Mouse (Mus musculus): Measurements from ENCODE around the gene Olfr551. TPM values are rescaled to one million over a fixed set of nuclear protein-coding genes. Genes with fewer than 3 reads are reported as not detected.

Olfr551 gene
- polyA plus RNA-seq, 1 experiment from 2014 or later, result not detected

DNA sequence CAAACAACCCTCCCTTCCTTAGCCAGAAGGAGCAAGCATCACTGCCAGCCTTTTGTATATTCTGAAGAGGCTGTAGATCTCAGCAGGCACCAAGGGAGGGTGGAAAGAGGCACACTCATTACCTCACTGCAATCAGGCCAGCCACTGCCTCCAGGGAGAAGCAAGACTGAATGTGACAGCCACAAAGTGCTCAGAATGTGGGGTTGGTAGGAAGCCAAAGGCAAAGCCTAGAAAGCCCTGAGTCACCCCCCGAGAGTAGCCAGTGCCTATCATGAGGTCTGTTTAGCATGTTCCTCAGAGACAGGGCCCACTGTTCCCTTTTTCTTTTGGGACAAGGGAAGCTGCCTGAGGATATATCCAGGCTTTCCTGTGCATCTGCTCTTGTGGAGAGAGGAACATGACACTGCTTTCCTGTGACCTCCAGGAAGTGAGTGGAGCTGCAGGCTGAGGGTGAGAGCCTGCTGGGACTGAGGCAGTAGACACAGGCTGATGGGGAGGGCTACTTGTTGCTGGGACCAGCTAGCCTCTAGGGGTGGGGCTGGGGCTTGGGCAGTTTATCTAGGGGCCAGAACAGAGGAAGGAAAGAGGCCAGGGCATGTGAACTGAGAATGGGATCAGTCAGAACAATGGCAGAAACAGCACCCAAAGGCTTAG, 5.8 kb upstream of the Olfr551 start, which contains the start of gene Olfr552:
Gene Olfr552 (plus strand): TSS at position 393 of the 654 bp plus-strand sequence.
- Histone ChIP-seq H3K27ac (replicated peaks) (no peak within 1 kb of the TSS), H3K9ac (ENCODE audit: low read length) (no peak within 1 kb of the TSS), H3K4me1 (replicated peaks; ENCODE audit: control insufficient read depth, insufficient read depth) (no peaks in the 10 kb centered on the region), H3K4me2 (replicated peaks; ENCODE audit: low read depth) (no peak within 1 kb of the TSS), H3K4me3 (ENCODE audit: low read depth, low read length) (no peak within 1 kb of the TSS), H3K27me3 (ENCODE audit: control insufficient read depth, insufficient read depth, low read length) (no peaks in the 10 kb centered on the region), H3K9me3 (ENCODE audit: control insufficient read depth, low read length) (no peaks in the 10 kb centered on the region), H3K36me3 (ENCODE audit: control insufficient read depth, insufficient read depth, low read length) (no peaks in the 10 kb centered on the region)
- no peak for TF ChIP-seq CTCF (IDR thresholded peaks at IDR 0.05; ENCODE audit: low read depth)
- no peak for TF ChIP-seq EP300 (optimal IDR thresholded peaks at IDR 0.05)
- WGBS, result 71% methylated on average over 1 of the region's 1 CpGs
- DNase-seq (ENCODE audit: low spot score), result no peak
- no peak for ATAC-seq (ENCODE audit: low FRiP score, low TSS enrichment)

DNA sequence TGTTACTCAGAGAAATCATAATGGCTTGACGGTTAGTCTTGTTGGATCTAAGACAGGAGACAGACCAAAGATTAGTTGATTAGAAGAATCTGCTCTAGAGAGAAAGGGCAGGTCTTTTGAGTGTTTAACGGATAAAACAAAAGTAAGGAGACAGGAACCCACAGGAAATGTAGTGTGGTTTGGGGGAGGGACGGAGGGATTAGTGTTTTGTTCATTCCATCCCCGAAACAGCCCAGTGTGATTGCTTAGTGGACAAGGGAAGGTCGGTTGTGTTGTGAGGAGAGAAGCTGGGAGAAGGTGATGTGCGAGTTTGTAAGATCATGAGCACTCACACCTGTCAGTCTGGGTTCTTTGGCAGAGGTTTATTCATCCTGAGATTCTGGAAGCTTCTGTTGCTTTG, 15.7 kb downstream of the Olfr551 start:
- no peaks in the 10 kb centered on the region for H3K27me3 ChIP-seq (ENCODE audit: control insufficient read depth, insufficient read depth, low read length)
- H3K4me3 ChIP-seq (ENCODE audit: low read depth, low read length), result no peak overlapping the region
- 57% methylated on average over 6 of the region's 6 CpGs for WGBS
- no peak for DNase-seq (ENCODE audit: low spot score)
- no peak overlapping the region for H3K4me2 ChIP-seq (replicated peaks; ENCODE audit: low read depth)
- no peaks in the 10 kb centered on the region for H3K9me3 ChIP-seq (ENCODE audit: control insufficient read depth, low read length)
- H3K36me3 ChIP-seq (ENCODE audit: control insufficient read depth, insufficient read depth, low read length), result no peaks in the 10 kb centered on the region
- no peak for TF ChIP-seq EP300 (optimal IDR thresholded peaks at IDR 0.05)
- TF ChIP-seq CTCF (IDR thresholded peaks at IDR 0.05; ENCODE audit: low read depth), result no peak
- no peak overlapping the region for H3K9ac ChIP-seq (ENCODE audit: low read length)
- ATAC-seq (ENCODE audit: low FRiP score, low TSS enrichment), result no peak
- no peak overlapping the region for H3K27ac ChIP-seq (replicated peaks)
- no peaks in the 10 kb centered on the region for H3K4me1 ChIP-seq (replicated peaks; ENCODE audit: control insufficient read depth, insufficient read depth)

DNA sequence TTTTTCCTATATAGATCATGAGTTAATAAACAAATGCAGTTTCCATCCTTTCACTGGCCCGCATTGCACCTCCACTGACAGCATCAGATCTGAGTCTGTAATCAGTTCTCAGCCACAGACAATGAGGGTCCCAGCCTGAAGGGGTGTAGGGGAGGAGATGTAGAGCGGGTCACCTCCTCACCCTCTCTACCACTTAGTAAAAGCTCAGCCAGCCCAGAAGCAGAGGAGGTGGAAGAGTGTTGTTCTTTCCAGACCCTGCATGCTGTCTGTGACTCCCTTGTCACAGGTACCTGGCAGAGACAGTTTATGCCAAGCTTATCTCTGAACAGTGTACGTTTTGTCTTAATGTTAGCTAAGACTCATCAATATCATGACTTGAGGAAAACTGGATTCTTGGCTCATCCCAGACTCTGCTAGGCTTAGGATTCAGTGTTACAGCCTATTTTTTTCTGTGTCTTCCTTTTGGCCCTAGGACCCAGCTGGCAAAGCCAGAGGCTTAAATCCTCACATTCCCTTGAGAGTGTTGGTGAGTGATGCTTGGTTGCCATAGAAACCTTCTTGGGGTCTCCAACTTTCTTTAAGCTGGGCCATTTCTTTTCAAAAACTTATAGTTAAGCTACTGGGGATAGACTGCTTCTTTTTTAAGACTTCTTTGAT, 18.4 kb downstream of the Olfr551 start:
- no peak overlapping the region for H3K4me2 ChIP-seq (replicated peaks; ENCODE audit: low read depth)
- H3K9ac ChIP-seq (ENCODE audit: low read length), result no peak overlapping the region
- TF ChIP-seq CTCF (IDR thresholded peaks at IDR 0.05; ENCODE audit: low read depth), result no peak
- TF ChIP-seq EP300 (optimal IDR thresholded peaks at IDR 0.05), result no peak
- H3K36me3 ChIP-seq (ENCODE audit: control insufficient read depth, insufficient read depth, low read length), result no peaks in the 10 kb centered on the region
- ATAC-seq (ENCODE audit: low FRiP score, low TSS enrichment) (no peak), DNase-seq (ENCODE audit: low spot score) (no peak)
- no peaks in the 10 kb centered on the region for H3K9me3 ChIP-seq (ENCODE audit: control insufficient read depth, low read length)
- no peak overlapping the region for H3K4me3 ChIP-seq (ENCODE audit: low read depth, low read length)
- H3K4me1 ChIP-seq (replicated peaks; ENCODE audit: control insufficient read depth, insufficient read depth), result no peaks in the 10 kb centered on the region
- H3K27ac ChIP-seq (replicated peaks), result no peak overlapping the region
- H3K27me3 ChIP-seq (ENCODE audit: control insufficient read depth, insufficient read depth, low read length), result no peaks in the 10 kb centered on the region
- 72% methylated on average over 3 of the region's 3 CpGs for WGBS

DNA sequence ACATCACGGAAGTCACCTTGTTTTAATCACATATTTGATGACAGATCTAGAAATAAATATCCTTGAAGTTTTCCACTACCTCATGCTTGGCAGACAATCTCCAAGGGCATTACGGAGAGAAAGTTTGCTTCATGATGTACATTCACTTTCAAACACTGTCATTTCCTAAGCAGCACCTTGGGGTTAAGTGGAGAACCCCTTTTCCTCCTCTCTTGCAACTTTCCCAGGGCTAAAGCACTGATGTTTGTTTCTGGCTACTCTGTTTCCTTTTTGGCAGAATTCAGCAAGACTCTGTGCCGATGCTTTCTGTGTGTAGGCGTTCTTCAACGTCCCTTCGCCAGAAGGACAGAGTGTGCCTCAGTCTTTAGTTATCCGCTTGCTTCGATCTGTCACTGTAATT, 20.5 kb downstream of the Olfr551 start, which contains the start of gene Olfr550:
Gene Olfr550 (plus strand): TSS at position 301 of the 400 bp plus-strand sequence.
- Histone ChIP-seq H3K9me3 (ENCODE audit: control insufficient read depth, low read length) (no peaks in the 10 kb centered on the region), H3K36me3 (ENCODE audit: control insufficient read depth, insufficient read depth, low read length) (no peaks in the 10 kb centered on the region), H3K4me3 (ENCODE audit: low read depth, low read length) (no peak within 1 kb of the TSS), H3K27me3 (ENCODE audit: control insufficient read depth, insufficient read depth, low read length) (no peaks in the 10 kb centered on the region), H3K4me2 (replicated peaks; ENCODE audit: low read depth) (no peak within 1 kb of the TSS), H3K9ac (ENCODE audit: low read length) (no peak within 1 kb of the TSS), H3K27ac (replicated peaks) (no peak within 1 kb of the TSS), H3K4me1 (replicated peaks; ENCODE audit: control insufficient read depth, insufficient read depth) (no peaks in the 10 kb centered on the region)
- no peak for TF ChIP-seq CTCF (IDR thresholded peaks at IDR 0.05; ENCODE audit: low read depth)
- no peak for TF ChIP-seq EP300 (optimal IDR thresholded peaks at IDR 0.05)
- no peak for DNase-seq (ENCODE audit: low spot score)
- ATAC-seq (ENCODE audit: low FRiP score, low TSS enrichment), result no peak
- 86% methylated on average over 8 of the region's 8 CpGs for WGBS

DNA sequence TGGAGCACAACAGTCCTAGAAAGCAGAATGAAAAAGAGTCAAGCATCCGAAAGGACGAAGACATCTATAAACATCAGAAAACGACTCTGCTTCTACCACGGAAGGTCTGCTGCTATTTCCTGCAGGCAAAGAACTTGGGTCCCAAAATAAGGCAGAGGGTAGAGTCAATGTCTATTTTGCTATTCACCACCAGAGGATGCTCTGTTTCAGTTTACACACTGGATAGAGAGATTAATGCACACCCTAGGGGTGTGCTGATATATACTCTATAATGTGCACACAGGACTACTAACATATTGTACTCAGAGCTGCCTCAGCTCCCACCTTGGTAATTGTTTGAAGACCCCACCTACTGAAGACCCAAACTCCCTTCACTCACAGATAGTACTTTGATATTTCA, 25.5 kb downstream of the Olfr551 start:
- Histone ChIP-seq H3K27me3 (ENCODE audit: control insufficient read depth, insufficient read depth, low read length) (no peaks in the 10 kb centered on the region), H3K4me1 (replicated peaks; ENCODE audit: control insufficient read depth, insufficient read depth) (no peaks in the 10 kb centered on the region), H3K36me3 (ENCODE audit: control insufficient read depth, insufficient read depth, low read length) (no peaks in the 10 kb centered on the region), H3K9ac (ENCODE audit: low read length) (no peak overlapping the region), H3K9me3 (ENCODE audit: control insufficient read depth, low read length) (no peaks in the 10 kb centered on the region), H3K27ac (replicated peaks) (no peak overlapping the region), H3K4me2 (replicated peaks; ENCODE audit: low read depth) (no peak overlapping the region), H3K4me3 (ENCODE audit: low read depth, low read length) (no peak overlapping the region)
- DNase-seq (ENCODE audit: low spot score), result no peak
- ATAC-seq (ENCODE audit: low FRiP score, low TSS enrichment), result no peak
- 80% methylated on average over 4 of the region's 4 CpGs for WGBS
- TF ChIP-seq CTCF (IDR thresholded peaks at IDR 0.05; ENCODE audit: low read depth) (peak; percentile 21; the same call in 1 of the 2 replicates), EP300 (optimal IDR thresholded peaks at IDR 0.05) (no peak)
